Mouse (Mus musculus) kidney, embryonic 14.5 days (tissue): ENCODE results near the gene Dcun1d2. TPM values are rescaled to one million over a fixed set of nuclear protein-coding genes. Genes with fewer than 3 reads are reported as not detected.

Experiments used
- ATAC-seq: fragments of 200-750 bp; cut with Nextera tagmentation; 2 replicates; pipeline ENCODE4 v1.8.0; 2017; ENCODE audit warnings: moderate number of reproducible peaks, mild to moderate bottlenecking, moderate TSS enrichment, moderate library complexity; ENCODE audit not compliant: low FRiP score, low TSS enrichment
- H3K27ac ChIP-seq: fragments of 300-500 bp; sonication (generic); 2 replicates; pipeline ENCODE4 v1.5.1; 2014; ENCODE audit warnings: low read depth, mild to moderate bottlenecking, low read length, moderate library complexity, mixed read lengths
- H3K27me3 ChIP-seq: fragments of 300-500 bp; sonication (generic); 2 replicates; pipeline ENCODE4 v1.6.1; 2014; ENCODE audit warnings: mild to moderate bottlenecking, low read length; ENCODE audit not compliant: control insufficient read depth, insufficient read depth
- H3K36me3 ChIP-seq: fragments of 300-500 bp; sonication (generic); 2 replicates; pipeline ENCODE4 v1.6.1; 2014; ENCODE audit warnings: low read length, mixed read lengths; ENCODE audit not compliant: control insufficient read depth, insufficient read depth
- H3K4me1 ChIP-seq: fragments of 300-500 bp; sonication (generic); 2 replicates; pipeline ENCODE4 v1.6.1; 2014; ENCODE audit warnings: low read length, mixed read lengths; ENCODE audit not compliant: control insufficient read depth, insufficient read depth
- H3K4me2 ChIP-seq: fragments of 300-500 bp; sonication (generic); replicated peaks from 2 replicates; pipeline ENCODE4 v1.6.1; 2014; ENCODE audit warnings: low read depth, mild to moderate bottlenecking, low read length
- H3K4me3 ChIP-seq: fragments of 300-500 bp; sonication (generic); 2 replicates; pipeline ENCODE4 v1.5.1; 2014; ENCODE audit warnings: mild to moderate bottlenecking, low read length
- H3K9ac ChIP-seq: fragments of 300-500 bp; sonication (generic); 2 replicates; pipeline ENCODE4 v1.6.1; 2014; ENCODE audit warnings: low read depth, mild to moderate bottlenecking, low read length, moderate library complexity
- H3K9me3 ChIP-seq: fragments of 300-500 bp; sonication (generic); 2 replicates; pipeline ENCODE4 v1.6.1; 2016; ENCODE audit warnings: low read length; ENCODE audit not compliant: control insufficient read depth
- WGBS: fragments of 180-500 bp; shearing (Covaris S2); extraction: QIAGEN DNeasy Blood & Tissue Kit; methylation state at CpG from one replicate; pipeline ENCODE4 v1.1.7; 2014; 5-methylcytosine and 5-hydroxymethylcytosine counted together
- polyA plus RNA-seq: library from polyadenylated mRNA; unstranded; fragments of >200 nt; fragmentation: Nextera tagmentation; extraction: Ambion mirVana; gene quantifications from 2 replicates; pipeline ENCODE4 v1.2.1, GENCODE M21; 2014

The Dcun1d2 gene
- polyA plus RNA-seq, 1 experiment from 2014 or later, result 26.4 TPM

GRCm38 (mm10) chr8:13218441-13218840 lies 69.5 kb downstream of the Dcun1d2 start:
- no peaks in the 10 kb centered on the region for H3K36me3 ChIP-seq
- no peak overlapping the region for H3K4me2 ChIP-seq
- 72% methylated on average over 4 of the region's 4 CpGs for WGBS

DNA sequence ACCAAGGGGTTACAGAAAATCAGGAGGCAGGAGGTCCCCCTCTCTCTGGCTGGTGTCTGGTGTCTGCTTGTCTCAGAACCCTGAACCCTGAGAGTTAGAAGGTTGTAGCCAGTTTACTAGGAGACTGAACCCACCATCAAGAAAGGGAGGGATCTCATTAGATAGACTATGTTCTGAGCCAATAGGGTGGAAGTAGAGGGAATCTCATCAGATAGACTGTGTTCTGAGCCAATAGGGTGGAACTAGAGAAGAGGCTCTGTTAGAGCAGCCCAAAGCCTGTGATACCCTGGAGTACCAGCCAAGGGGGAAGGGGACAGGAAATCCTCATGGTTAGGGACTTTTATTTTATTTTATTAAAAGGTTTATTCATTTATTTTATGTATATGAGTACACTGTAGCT lies 69.9 kb downstream of the Dcun1d2 start:
- Histone ChIP-seq H3K4me3 (no peak overlapping the region), H3K9ac (no peak overlapping the region), H3K27ac (no peak overlapping the region), H3K9me3 (no peaks in the 10 kb centered on the region), H3K27me3 (no peaks in the 10 kb centered on the region; the same call in 1 of the 2 replicates), H3K4me2 (no peak overlapping the region), H3K4me1 (0 out of 2 replicates have a peak, but pooled peaks cover 8% of the 10 kb centered on the region), H3K36me3 (no peaks in the 10 kb centered on the region)
- ATAC-seq, result no peak

More at GRCm38 (mm10) chr8:13218441-13218840, 69.5 kb downstream of the Dcun1d2 start:
- H3K9ac ChIP-seq, result no peak overlapping the region
- no peak overlapping the region for H3K4me3 ChIP-seq
- H3K27ac ChIP-seq, result no peak overlapping the region
- H3K27me3 ChIP-seq, result no peaks in the 10 kb centered on the region; the same call in 1 of the 2 replicates
- no peaks in the 10 kb centered on the region for H3K9me3 ChIP-seq
- ATAC-seq, result no peak
- H3K4me1 ChIP-seq, result 0 out of 2 replicates have a peak, but pooled peaks cover 3% of the 10 kb centered on the region

DNA sequence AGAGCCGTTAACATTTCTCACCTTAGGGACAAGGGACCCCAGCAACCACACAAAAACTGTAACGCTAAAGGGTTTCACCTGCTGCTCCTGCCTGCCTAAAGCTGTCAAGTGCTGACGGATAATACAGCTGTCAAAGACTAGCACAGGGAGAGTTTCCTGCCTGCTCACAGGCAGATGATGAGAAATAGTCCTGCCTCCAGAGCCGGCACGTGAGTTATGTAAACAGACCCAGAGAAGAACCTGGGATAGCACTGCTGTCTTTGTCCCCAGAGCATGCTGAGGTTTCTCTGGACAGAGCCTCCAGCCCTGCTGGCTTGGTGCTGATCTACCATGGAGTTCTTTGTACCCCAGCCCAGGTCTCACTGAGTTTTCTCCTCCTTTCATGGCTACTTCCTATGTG lies 70.8 kb downstream of the Dcun1d2 start:
- Histone ChIP-seq H3K4me2 (no peak overlapping the region), H3K27me3 (no peaks in the 10 kb centered on the region), H3K9ac (no peak overlapping the region), H3K9me3 (no peaks in the 10 kb centered on the region), H3K27ac (no peak overlapping the region), H3K4me3 (no peak overlapping the region), H3K36me3 (no peaks in the 10 kb centered on the region), H3K4me1 (0 out of 2 replicates have a peak, but pooled peaks cover 8% of the 10 kb centered on the region)
- ATAC-seq, result no peak
- WGBS, result 17% methylated on average over 5 of the region's 5 CpGs

DNA sequence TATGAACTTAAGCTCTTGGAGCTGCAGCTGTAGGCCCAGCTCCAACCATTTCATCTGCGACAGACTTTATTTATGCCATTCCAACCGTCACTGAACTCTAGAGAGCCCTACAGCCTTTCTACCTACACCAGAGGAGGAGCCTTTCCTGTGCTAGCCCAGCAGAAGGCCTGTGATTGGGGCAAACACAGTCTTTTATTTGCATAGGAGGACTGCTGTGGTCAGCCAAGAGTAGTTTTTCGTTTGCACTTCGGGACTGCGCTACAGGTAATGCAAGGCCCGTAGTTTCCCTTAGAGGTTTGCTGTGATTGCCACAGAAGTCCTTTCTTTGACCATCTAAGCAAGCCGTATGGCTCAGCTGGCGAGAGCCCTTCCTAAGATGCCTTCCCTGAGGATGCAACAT lies 71.5 kb downstream of the Dcun1d2 start:
- no peak overlapping the region for H3K4me3 ChIP-seq
- H3K27ac ChIP-seq, result no peak overlapping the region
- no peak overlapping the region for H3K4me2 ChIP-seq
- no peak overlapping the region for H3K9ac ChIP-seq
- H3K9me3 ChIP-seq, result no peaks in the 10 kb centered on the region
- 0 out of 2 replicates have a peak, but pooled peaks cover 8% of the 10 kb centered on the region for H3K4me1 ChIP-seq
- 65% methylated on average over 8 of the region's 8 CpGs for WGBS
- ATAC-seq, result no peak
- H3K27me3 ChIP-seq, result no peaks in the 10 kb centered on the region
- no peaks in the 10 kb centered on the region for H3K36me3 ChIP-seq

GRCm38 (mm10) chr8:13213479-13214268 lies 74.3 kb downstream of the Dcun1d2 start:
- Histone ChIP-seq H3K9me3 (no peaks in the 10 kb centered on the region), H3K4me1 (0 out of 2 replicates have a peak, but pooled peaks cover 8% of the 10 kb centered on the region), H3K4me2 (peak overlapping the region; percentile 34; the same call in 1 of the 2 replicates), H3K4me3 (no peak overlapping the region), H3K27me3 (no peaks in the 10 kb centered on the region), H3K36me3 (no peaks in the 10 kb centered on the region), H3K27ac (no peak overlapping the region), H3K9ac (no peak overlapping the region)
- 21% methylated on average over 10 of the region's 10 CpGs for WGBS
- ATAC-seq, result peak; percentile 81

DNA sequence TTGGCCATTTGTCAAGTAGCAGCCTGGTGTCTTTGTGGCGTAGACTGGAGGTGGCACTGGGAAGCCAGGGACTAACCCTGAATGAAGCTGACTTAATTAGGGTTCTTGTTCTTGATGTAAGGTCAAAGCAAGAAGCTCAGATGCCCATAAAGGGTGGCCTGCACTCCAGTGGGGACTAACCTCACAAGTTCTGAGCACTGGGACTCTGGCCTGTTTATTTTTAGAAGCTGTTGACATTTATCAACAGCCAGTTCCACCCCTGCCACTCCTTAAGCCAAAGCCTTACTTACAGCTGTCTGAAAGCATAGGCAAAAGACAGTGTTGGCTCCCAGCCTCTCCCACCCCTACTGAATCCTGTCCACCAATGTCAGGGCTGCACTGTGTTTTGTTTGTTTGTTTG lies 78.2 kb downstream of the Dcun1d2 start:
- Histone ChIP-seq H3K4me3 (no peak overlapping the region), H3K9me3 (no peaks in the 10 kb centered on the region), H3K27ac (no peak overlapping the region), H3K4me2 (no peak overlapping the region), H3K27me3 (no peaks in the 10 kb centered on the region), H3K9ac (no peak overlapping the region), H3K4me1 (0 out of 2 replicates have a peak, but pooled peaks cover 8% of the 10 kb centered on the region), H3K36me3 (no peaks in the 10 kb centered on the region)
- no peak for ATAC-seq
- 67% methylated on average over 1 of the region's 1 CpGs for WGBS

DNA sequence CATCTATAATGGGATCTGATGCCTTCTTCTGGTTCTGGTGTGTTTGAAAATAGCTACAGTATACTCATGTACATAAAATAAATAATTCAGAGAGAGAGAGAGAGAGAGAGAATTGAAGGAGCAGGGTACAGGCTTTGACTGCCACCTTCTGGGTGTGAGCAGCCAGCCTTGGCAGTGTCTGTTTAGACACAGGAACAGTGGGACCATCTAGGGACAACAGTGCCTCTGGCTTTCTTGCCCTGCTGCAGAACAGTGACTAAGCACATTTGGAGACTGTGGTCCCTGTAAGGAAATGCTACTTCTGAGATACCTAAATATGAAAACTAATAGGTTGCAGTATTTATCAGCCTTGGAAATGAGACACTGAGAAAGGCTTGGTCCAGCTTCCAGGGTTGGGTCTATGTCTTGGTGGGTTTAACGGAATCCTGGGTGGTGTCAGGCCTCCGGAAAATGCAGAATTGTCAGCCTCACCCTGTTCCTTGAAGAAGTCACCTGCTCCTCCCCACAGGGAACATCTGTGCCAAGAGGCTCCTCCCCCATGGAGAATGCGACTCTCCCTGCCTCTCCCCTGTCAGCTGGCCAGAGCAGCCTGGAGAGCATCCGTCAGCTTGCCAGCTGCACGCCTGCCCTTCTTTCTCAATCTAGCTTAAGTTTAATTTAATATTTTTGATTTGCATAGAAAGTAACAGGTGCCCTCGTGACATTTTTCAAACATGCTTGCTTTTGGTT lies 79.1 kb downstream of the Dcun1d2 start:
- Histone ChIP-seq H3K9me3 (no peaks in the 10 kb centered on the region), H3K27ac (no peak overlapping the region), H3K36me3 (no peaks in the 10 kb centered on the region), H3K4me2 (no peak overlapping the region), H3K27me3 (no peaks in the 10 kb centered on the region), H3K9ac (no peak overlapping the region), H3K4me3 (no peak overlapping the region), H3K4me1 (0 out of 2 replicates have a peak, but pooled peaks cover 8% of the 10 kb centered on the region)
- 49% methylated on average over 6 of the region's 6 CpGs for WGBS
- no peak for ATAC-seq

DNA sequence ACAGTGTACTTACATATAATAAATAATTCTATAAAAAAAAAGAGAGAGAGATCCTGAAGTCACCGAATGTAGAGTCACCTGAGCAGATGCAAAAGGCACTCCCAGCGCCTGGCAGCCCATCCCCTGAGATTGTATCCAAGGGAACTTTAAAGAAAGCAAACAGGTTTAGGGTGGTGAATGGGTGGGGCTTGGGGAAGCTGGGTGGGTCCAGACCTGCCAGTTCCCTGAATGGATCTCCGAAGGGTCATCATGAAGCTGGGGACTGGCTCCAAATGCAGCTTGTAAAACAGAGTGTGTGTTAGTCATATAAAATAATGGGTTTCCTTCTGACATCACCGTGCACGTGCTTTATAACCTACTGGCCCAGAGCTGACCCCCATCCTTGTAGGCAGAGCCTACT lies 81.6 kb downstream of the Dcun1d2 start:
- ATAC-seq, result no peak
- H3K4me2 ChIP-seq, result no peak overlapping the region
- H3K4me3 ChIP-seq, result no peak overlapping the region
- H3K36me3 ChIP-seq, result no peaks in the 10 kb centered on the region
- WGBS, result 35% methylated on average over 5 of the region's 5 CpGs
- peaks cover 16% of the 10 kb centered on the region for H3K27me3 ChIP-seq
- H3K4me1 ChIP-seq, result peaks cover under 1% of the 10 kb centered on the region; the same call in 1 of the 2 replicates
- no peak overlapping the region for H3K27ac ChIP-seq
- no peaks in the 10 kb centered on the region for H3K9me3 ChIP-seq
- no peak overlapping the region for H3K9ac ChIP-seq
